Mouse (Mus musculus) gonadal fat pad, adult 2 months (tissue): ENCODE results near the gene Tmem274. TPM values are rescaled to one million over a fixed set of nuclear protein-coding genes. Genes with fewer than 3 reads are reported as not detected.
"Not testable (repeated sequence)": the region's sequence is repeated elsewhere in the genome, so short reads cannot be mapped to it uniquely, and the experiment has no call there.

Experiments used
- DNase-seq: peaks from one replicate; pipeline ENCODE4 v3.0.0-alpha.2; 2012; ENCODE audit warnings: low read depth
- polyA plus RNA-seq: library from polyadenylated mRNA; depleted of rRNA; stranded (reverse); fragments of >200 nt; gene quantifications from 2 replicates; pipeline ENCODE4 v1.2.3, GENCODE M21; 2012; rRNA removed

The Tmem274 gene
- polyA plus RNA-seq, result not detected in 2 replicates

DNA sequence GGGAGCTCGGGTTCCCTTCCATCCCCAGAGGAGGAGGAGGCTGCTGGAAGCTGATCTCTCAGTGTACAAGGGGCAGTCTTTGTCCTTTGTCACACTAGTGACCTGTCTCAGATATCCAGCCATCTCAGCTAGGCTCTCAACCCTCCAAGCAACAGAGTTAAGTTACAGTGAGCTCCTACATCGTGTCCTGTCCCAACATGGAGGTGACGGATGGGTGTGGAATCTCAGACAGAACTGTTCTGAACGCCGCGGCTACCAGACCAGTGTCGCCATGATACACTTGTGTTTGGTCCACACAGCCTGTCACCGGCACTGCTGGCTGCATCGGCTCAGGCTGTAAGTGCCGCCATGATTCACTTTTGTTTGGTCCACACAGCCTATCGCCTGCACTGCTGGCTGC lies at the start of gene Tmem274:
Gene Tmem274, plus strand, starts transcription at position 301 of the 400 bp plus-strand sequence.
- no peak for DNase-seq

- DNase-seq, result no peak
Measured at GRCm38 (mm10) chr4:149429592-149429991, 47.6 kb upstream of the Tmem274 start.

DNA sequence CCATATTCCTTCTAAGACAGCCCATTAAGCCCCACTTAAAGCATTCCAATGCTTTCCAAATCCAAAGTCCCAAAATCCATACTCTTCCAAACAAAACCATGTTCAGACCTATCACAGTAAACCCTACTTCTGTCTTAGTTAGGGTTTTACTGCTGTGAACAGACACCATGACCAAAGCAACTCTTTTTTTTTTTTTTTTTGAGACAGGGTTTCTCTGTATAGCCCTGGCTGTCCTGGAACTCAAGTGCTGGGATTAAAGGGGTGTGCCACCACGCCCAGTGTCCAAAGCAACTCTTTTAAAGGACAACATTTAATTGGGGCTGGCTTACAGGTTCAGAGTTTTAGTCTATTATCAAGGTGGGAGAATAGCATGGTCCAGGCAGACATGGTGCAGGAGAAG lies 45.3 kb upstream of the Tmem274 start:
- not testable (repeated sequence) for DNase-seq

DNA sequence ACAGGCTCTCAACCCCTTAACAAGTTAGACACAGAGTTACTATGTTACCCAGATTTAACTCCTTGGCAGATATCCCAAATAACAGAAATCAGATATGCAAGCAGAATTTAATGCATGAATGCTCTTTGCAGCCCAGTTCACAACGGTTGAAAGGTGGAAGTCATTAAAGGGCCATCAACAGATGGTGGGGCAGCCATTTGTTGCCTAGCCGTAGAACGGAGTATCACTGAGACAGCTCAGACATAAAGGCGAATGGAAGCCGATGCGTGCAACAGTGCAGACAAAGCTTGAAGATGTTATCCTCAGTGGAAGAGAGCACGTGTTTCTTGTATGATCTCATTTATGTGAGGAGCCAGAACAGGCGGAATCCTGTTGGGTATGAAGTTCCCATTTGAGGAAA lies 36.6 kb upstream of the Tmem274 start:
- no peak for DNase-seq

DNA sequence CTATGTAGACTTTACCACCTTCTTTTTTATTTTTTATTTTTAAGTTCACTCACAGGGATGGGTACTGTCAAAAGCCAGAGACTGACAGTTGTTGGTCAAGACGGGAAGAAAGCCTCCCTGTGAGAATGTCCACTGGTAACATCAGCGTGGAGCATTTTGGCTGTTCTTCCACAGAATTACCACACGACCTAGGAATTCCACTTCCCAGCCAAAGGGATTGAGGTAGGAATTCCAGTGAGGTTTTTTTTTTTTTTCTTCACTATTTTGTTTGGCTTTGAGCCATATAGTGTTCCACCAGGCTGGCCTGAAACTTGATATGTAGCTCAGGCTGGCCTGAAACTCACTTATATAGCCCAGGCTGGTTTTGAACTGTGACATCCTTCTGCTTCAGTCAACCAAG lies 34.7 kb upstream of the Tmem274 start:
- no peak for DNase-seq

DNA sequence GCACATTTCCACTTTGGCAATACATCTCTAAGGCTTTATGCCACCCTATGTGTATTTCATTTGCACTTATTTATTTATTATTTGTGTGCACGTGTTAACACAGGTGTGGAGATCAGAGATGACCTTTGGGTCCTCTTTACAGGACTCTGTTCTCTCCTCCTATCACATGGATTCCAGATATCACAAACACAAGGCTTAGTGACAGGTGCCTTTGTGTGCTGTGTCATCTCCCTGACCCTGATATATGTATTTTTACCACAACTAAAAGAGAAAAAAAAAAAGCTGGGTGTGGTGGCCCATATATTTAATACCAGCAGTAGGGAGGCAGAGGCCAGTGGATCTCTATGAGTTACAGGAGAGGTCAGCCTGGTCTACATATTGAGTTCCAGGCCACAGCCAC lies 32.7 kb upstream of the Tmem274 start:
- DNase-seq, result no peak

DNA sequence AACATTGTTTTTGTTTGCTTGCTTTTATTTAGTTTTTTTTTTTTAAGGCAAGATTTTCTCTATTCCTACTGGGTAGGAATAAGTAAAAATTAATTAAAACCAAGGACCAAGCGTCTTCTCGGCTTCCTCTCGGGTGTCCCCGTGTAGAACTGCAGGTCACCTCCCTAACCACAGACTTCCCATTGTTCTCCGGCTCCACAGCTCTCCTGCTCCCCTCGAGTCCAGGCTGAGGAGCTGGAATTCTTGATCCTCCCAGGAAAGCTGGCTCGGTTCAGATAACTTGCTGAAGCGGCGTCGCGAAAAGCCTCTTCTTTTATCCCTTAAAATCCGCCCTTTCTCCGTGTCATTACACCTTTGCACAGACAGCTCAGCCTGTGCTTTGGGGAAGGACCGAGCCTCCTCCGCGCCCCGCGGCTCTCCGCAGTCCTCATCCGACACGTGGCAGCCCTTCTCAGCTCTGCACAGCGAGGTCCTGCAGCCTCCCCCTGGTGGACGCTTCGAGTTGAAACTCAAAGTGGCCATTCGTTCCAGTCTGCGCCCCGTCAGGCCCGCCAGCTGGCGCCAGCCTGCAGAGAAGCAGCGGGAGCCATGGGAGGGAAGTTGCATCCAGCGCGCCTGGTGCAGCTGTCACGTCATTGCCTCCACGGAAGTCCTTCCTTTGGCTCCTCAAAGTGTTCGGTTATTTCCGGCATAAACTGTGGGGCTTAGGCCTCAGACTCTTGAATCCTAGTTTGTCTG lies 32.0 kb upstream of the Tmem274 start:
- no peak for DNase-seq

- no peak for DNase-seq
Measured at GRCm38 (mm10) chr4:149445868-149446267, 31.3 kb upstream of the Tmem274 start.

- DNase-seq, result no peak
Measured at GRCm38 (mm10) chr4:149446309-149446708, 30.9 kb upstream of the Tmem274 start.

GRCm38 (mm10) chr4:149450636-149451035 lies 26.5 kb upstream of the Tmem274 start:
- DNase-seq, result no peak

DNA sequence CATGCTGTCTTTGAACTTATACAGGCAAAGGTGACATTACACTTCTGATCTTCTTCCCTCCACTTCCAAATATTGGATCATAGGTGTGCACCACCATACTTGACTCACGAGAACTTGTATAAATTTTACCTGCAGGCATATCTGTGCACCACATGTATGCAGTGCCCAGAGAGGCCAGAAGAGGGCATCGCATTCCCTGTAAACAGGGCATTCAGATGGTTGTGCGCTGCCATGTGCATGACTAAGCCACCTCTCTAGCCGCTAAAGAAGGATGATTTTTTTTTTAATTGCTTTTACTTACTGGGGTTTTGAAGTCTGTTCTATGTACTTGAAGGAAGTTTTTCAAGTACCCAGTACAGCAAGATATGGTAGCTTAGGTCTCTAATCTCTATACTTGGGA lies 23.5 kb upstream of the Tmem274 start:
- DNase-seq, result no peak

- DNase-seq, result no peak
Measured at GRCm38 (mm10) chr4:149454263-149454662, 22.9 kb upstream of the Tmem274 start.

DNA sequence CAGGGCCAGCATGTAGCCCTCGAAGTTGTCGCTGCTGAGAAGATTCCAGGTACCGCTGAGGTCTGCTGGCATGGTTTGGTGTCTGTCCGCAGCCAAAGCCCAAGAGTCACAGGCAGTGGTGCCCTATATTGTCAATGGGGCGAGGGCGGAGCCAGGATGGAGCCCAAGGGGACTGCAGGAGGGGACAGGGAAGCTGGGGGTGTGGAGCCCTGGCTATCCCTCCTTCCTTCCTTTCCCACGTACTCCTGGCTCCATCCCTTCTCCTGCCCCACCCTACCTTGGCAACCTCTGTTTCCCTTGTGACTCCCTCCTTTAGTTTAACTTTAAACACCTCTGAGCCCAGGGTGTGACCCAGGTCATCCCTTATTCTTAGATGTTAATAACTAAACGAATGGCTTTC lies 22.3 kb upstream of the Tmem274 start, which contains the start of gene Rbp7:
Gene Rbp7, minus strand, starts transcription at position 100 of the 400 bp plus-strand sequence.
- DNase-seq, result no peak

DNA sequence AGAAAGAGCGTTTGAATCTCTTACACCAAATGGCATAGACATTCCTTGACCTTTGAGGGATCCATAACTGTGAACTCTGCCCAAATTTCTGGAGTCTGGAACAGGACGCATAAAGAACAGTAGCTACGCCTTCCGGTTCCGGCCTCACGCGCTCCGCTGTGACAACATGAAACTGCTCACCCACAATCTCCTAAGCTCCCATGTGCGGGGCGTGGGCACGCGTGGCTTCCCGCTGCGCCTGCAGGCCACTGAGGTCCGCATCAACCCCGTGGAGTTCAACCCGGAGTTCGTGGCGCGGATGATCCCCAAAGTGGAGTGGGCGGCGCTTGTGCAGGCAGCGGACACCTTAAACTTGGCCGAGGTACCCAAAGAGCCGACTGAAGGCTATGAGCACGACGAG lies 20.0 kb upstream of the Tmem274 start:
- not testable (repeated sequence) for DNase-seq

DNA sequence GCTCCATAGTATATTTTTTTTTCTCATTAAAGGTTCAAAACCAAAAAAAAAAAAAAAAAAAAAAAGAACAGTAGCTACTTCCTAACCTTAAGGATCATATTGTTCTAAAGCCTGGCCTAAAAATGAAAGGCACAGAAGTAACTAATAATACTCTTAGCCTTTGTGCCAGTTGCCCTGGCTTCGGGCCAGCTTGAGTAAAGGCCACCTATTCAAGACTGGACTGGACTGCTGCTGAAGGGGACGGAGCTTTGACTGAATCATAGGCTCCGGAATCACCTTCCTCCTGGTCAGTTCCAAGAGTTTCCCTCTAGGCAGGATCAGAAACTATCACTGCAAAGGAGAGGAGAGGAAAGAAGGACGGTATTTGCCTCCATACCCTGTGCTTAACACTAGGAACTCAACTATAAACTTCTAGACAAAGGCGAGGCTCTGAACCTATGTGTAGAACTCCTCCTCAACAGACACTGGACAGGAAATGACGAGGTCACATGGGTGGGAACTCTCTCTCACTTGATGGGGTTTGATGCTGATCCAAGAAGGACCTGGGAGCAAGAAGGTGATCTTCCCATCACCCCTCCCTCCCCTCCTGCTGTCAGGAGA lies 19.2 kb upstream of the Tmem274 start:
- no peak for DNase-seq

GRCm38 (mm10) chr4:149458526-149458925 lies 18.7 kb upstream of the Tmem274 start:
- no peak for DNase-seq

DNA sequence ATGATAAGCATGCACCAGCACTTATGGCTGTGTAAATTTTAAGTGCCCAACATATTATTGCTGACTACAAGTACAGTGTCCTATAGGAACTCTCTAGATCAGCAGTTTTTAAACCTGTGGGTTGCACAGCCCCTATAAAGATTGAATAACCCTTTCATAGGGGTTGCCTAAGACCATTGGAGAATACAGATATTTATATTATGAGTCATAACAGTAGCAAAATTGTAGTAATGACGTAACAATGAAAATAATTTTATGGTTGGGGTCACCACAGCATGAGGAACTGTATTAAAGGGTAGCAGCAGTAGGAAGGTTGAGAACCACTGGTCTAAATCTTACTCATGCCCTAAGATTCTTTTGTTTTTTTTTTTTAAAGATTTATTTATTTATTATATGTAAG lies 17.8 kb upstream of the Tmem274 start:
- DNase-seq, result no peak

- not testable (repeated sequence) for DNase-seq
Measured at GRCm38 (mm10) chr4:149460475-149460874, 16.7 kb upstream of the Tmem274 start.

GRCm38 (mm10) chr4:149461579-149462304 lies 15.4 kb upstream of the Tmem274 start:
- DNase-seq, result no peak

- no peak for DNase-seq
Measured at GRCm38 (mm10) chr4:149462305-149462971, 14.7 kb upstream of the Tmem274 start.

- no peak for DNase-seq
Measured at GRCm38 (mm10) chr4:149463435-149463950, 13.7 kb upstream of the Tmem274 start.

GRCm38 (mm10) chr4:149469557-149469956 lies 7.6 kb upstream of the Tmem274 start:
- no peak for DNase-seq
